Mouse (Mus musculus): ENCODE data around the gene Gabpb2. TPM values are rescaled to one million over a fixed set of nuclear protein-coding genes. Genes with fewer than 3 reads are reported as not detected.

Gabpb2 gene
- 15.0 and 15.9 TPM in 2 replicates for polyA plus RNA-seq (2016; fragmentation: Nextera tagmentation; extraction: Ambion mirVana)

- Histone ChIP-seq H3K4me1 (replicated peaks) (peaks cover 6% of the 10 kb centered on the region), H3K27me3 (no peaks in the 10 kb centered on the region), H3K4me2 (peak within 1 kb of the TSS; percentile 68), H3K9ac (replicated peaks) (peak within 1 kb of the TSS; percentile 91), H3K36me3 (peaks cover 59% of the 10 kb centered on the region), H3K27ac (peak within 1 kb of the TSS; percentile 100), H3K9me3 (no peaks in the 10 kb centered on the region), H3K4me3 (replicated peaks) (peak within 1 kb of the TSS; percentile 73)
- ATAC-seq (ENCODE audit: insufficient number of reproducible peaks, insufficient read depth, low FRiP score, low TSS enrichment, low read depth) = peak; percentile 90
- under 1% methylated on average over 56 of the region's 56 CpGs for WGBS
Observed at GRCm38 (mm10) chr3:95217255-95218134, at the start of gene Gabpb2. Gabpb2 (minus strand) TSS chr3:95217916.

GRCm38 (mm10) chr3:95266052-95266451 is 48.3 kb upstream of the Gabpb2 start:
- H3K27me3 ChIP-seq = no peaks in the 10 kb centered on the region
- H3K4me1 ChIP-seq (replicated peaks) = no peaks in the 10 kb centered on the region
- 94% methylated on average over 3 of the region's 3 CpGs for whole genome bisulfite sequencing
- H3K9ac ChIP-seq (replicated peaks) = no peak overlapping the region
- no peak overlapping the region for H3K27ac ChIP-seq
- H3K4me3 ChIP-seq (replicated peaks) = no peak overlapping the region
- H3K36me3 ChIP-seq = peaks cover 81% of the 10 kb centered on the region
- H3K9me3 ChIP-seq = no peaks in the 10 kb centered on the region
- no peak overlapping the region for H3K4me2 ChIP-seq
- no peak for ATAC-seq (ENCODE audit: insufficient number of reproducible peaks, insufficient read depth, low FRiP score, low TSS enrichment, low read depth)

DNA sequence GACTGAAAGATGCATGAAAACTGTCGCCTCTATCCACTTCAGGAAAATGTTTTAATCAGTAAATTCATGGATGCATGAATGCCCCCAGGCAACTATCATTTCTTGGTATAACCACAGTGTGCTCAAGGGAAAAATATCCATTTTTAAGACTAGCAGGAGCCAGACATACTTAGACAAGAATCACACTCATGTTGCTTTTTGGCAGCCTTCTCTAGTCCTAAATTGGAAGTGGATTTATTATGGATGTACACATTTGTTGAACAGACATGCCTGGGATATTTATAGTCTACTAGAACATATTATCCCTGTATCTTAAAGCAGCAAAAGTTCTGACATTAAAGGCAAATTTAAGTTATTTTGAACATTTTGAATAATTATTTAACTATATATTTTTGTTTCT is 47.0 kb upstream of the Gabpb2 start:
- no peak overlapping the region for H3K4me3 ChIP-seq (replicated peaks)
- H3K4me1 ChIP-seq (replicated peaks) = no peaks in the 10 kb centered on the region
- no peaks in the 10 kb centered on the region for H3K9me3 ChIP-seq
- no peak for ATAC-seq (ENCODE audit: insufficient number of reproducible peaks, insufficient read depth, low FRiP score, low TSS enrichment, low read depth)
- H3K9ac ChIP-seq (replicated peaks) = no peak overlapping the region
- H3K27me3 ChIP-seq = no peaks in the 10 kb centered on the region
- H3K4me2 ChIP-seq = no peak overlapping the region
- no peak overlapping the region for H3K27ac ChIP-seq
- peaks cover 89% of the 10 kb centered on the region for H3K36me3 ChIP-seq
- WGBS = 87% methylated on average over 1 of the region's 1 CpGs

DNA sequence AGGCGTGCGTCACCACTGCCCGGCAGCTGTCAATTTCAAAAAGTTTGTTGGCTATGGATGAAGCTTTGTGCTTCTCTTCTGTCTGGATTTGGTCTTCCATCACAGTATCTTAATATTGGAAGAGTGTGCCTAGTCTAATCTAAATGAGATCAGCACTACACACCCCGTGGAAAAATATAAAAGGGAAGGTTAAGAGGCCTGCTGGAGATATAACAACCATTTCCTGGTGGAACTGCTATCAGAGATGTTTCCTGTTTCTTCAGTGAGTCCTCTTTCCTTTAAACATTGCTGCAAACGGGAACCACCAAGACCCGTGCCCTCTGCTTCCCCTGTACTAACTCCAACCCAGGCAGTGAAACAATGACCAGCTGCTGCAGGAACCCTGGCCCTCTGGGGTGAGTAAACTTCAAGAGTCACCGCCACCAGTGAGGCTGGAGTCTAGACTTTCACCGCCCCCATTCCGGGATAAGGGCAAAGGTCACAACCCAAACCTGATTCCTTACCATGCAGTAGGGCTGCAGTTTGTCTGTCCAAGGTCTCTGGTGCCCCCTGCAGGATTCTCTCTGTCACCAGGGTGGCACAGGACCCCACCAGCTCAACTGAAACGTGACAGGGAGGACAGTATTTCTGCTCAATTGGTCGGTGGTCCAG is 45.5 kb upstream of the Gabpb2 start:
- Histone ChIP-seq H3K9ac (replicated peaks) (no peak overlapping the region; the same call in 1 of the 2 replicates), H3K4me2 (no peak overlapping the region), H3K27ac (no peak overlapping the region), H3K4me1 (replicated peaks) (no peaks in the 10 kb centered on the region), H3K9me3 (no peaks in the 10 kb centered on the region), H3K27me3 (no peaks in the 10 kb centered on the region), H3K36me3 (peaks cover 89% of the 10 kb centered on the region), H3K4me3 (replicated peaks) (no peak overlapping the region)
- no peak for ATAC-seq (ENCODE audit: insufficient number of reproducible peaks, insufficient read depth, low FRiP score, low TSS enrichment, low read depth)
- 44% methylated on average over 11 of the region's 11 CpGs for WGBS

- H3K4me1 ChIP-seq (replicated peaks) = no peaks in the 10 kb centered on the region
- H3K36me3 ChIP-seq = peaks cover 89% of the 10 kb centered on the region
- no peak overlapping the region for H3K4me3 ChIP-seq (replicated peaks)
- H3K9me3 ChIP-seq = no peaks in the 10 kb centered on the region
- no peak for ATAC-seq (ENCODE audit: insufficient number of reproducible peaks, insufficient read depth, low FRiP score, low TSS enrichment, low read depth)
- no peak overlapping the region for H3K27ac ChIP-seq
- 92% methylated on average over 4 of the region's 4 CpGs for WGBS
- no peak overlapping the region for H3K9ac ChIP-seq (replicated peaks)
- H3K27me3 ChIP-seq = no peaks in the 10 kb centered on the region
- no peak overlapping the region for H3K4me2 ChIP-seq
Observed at GRCm38 (mm10) chr3:95261975-95262374, 44.3 kb upstream of the Gabpb2 start.

- Histone ChIP-seq H3K4me3 (replicated peaks) (no peak overlapping the region), H3K36me3 (peaks cover 93% of the 10 kb centered on the region), H3K9ac (replicated peaks) (no peak overlapping the region), H3K4me1 (replicated peaks) (no peaks in the 10 kb centered on the region), H3K9me3 (no peaks in the 10 kb centered on the region), H3K27me3 (no peaks in the 10 kb centered on the region), H3K4me2 (no peak overlapping the region), H3K27ac (no peak overlapping the region)
- 84% methylated on average over 5 of the region's 5 CpGs for WGBS
- no peak for ATAC-seq (ENCODE audit: insufficient number of reproducible peaks, insufficient read depth, low FRiP score, low TSS enrichment, low read depth)
Observed at GRCm38 (mm10) chr3:95256931-95257330, 39.2 kb upstream of the Gabpb2 start.

GRCm38 (mm10) chr3:95250783-95251424 is 33.2 kb upstream of the Gabpb2 start, which contains the start of gene Bnipl:
Bnipl (minus strand) TSS chr3:95251193.
- no peak for ATAC-seq (ENCODE audit: insufficient number of reproducible peaks, insufficient read depth, low FRiP score, low TSS enrichment, low read depth)
- 40% methylated on average over 7 of the region's 7 CpGs for WGBS
- Histone ChIP-seq H3K27ac (peak within 1 kb of the TSS; percentile 31; the same call in 1 of the 2 replicates), H3K4me1 (replicated peaks) (no peaks in the 10 kb centered on the region), H3K4me2 (no peak within 1 kb of the TSS), H3K4me3 (replicated peaks) (no peak within 1 kb of the TSS), H3K9me3 (no peaks in the 10 kb centered on the region), H3K36me3 (peaks cover 55% of the 10 kb centered on the region), H3K9ac (replicated peaks) (no peak within 1 kb of the TSS), H3K27me3 (no peaks in the 10 kb centered on the region)

- WGBS = 72% methylated on average over 5 of the region's 5 CpGs
- Histone ChIP-seq H3K9ac (replicated peaks) (no peak overlapping the region), H3K4me3 (replicated peaks) (no peak overlapping the region), H3K36me3 (peaks cover 55% of the 10 kb centered on the region), H3K4me1 (replicated peaks) (no peaks in the 10 kb centered on the region), H3K9me3 (no peaks in the 10 kb centered on the region), H3K27ac (no peak overlapping the region), H3K4me2 (no peak overlapping the region), H3K27me3 (no peaks in the 10 kb centered on the region)
- ATAC-seq (ENCODE audit: insufficient number of reproducible peaks, insufficient read depth, low FRiP score, low TSS enrichment, low read depth) = no peak
Observed at GRCm38 (mm10) chr3:95250361-95250760, 32.6 kb upstream of the Gabpb2 start.

GRCm38 (mm10) chr3:95247660-95248336 is 30.1 kb upstream of the Gabpb2 start:
- Histone ChIP-seq H3K27me3 (no peaks in the 10 kb centered on the region), H3K9ac (replicated peaks) (no peak overlapping the region), H3K36me3 (peaks cover 36% of the 10 kb centered on the region; the same call in 1 of the 2 replicates), H3K27ac (no peak overlapping the region), H3K4me2 (no peak overlapping the region), H3K4me3 (replicated peaks) (no peak overlapping the region), H3K4me1 (replicated peaks) (no peaks in the 10 kb centered on the region), H3K9me3 (no peaks in the 10 kb centered on the region)
- WGBS = 68% methylated on average over 1 of the region's 1 CpGs
- no peak for ATAC-seq (ENCODE audit: insufficient number of reproducible peaks, insufficient read depth, low FRiP score, low TSS enrichment, low read depth)

DNA sequence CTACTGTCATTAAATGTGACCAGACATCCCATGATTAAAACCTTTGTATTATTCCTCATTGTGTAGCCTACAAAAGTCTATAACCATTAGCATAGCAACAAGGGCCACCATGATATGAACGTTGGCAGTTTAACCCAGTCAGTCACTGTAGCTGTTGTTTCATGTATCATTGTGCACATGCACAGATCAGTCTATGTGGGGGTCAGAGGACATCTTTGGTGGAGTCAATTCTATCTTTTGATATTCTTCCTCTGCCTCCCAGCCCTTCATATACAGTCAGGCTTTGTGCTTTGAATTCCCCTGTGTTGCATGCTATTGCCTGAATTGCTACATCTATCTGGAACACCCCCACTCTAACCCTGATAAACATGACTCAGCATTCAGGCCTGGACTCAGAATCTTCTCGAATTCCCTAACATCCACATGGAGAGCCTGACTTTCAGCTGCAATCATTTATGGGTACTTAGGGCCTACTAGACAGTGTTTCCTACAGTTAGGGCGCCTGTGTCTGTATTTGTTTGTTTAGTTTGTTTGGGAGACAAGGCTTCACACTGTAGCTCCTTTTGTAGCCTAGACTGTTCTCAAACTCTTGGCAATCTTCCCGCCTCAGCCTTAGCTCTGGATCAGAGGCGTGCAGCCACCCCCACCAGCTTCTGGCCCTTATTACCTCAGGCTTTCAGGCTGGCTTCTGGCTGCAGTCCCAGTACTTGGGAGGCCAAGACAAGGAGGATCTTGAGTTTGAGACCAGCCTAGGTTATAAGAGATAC is 28.9 kb upstream of the Gabpb2 start:
- WGBS = 90% methylated on average over 5 of the region's 5 CpGs
- ATAC-seq (ENCODE audit: insufficient number of reproducible peaks, insufficient read depth, low FRiP score, low TSS enrichment, low read depth) = no peak
- Histone ChIP-seq H3K4me3 (replicated peaks) (no peak overlapping the region), H3K27ac (no peak overlapping the region), H3K4me2 (no peak overlapping the region), H3K4me1 (replicated peaks) (no peaks in the 10 kb centered on the region), H3K27me3 (no peaks in the 10 kb centered on the region), H3K9me3 (no peaks in the 10 kb centered on the region), H3K36me3 (peaks cover 33% of the 10 kb centered on the region; the same call in 1 of the 2 replicates), H3K9ac (replicated peaks) (no peak overlapping the region)

Data from limb, embryonic 12.5 days (tissue).